Mouse (Mus musculus) megakaryocyte, embryonic 14.5 days (primary cell): ENCODE data around the gene Gm9837. TPM values are rescaled to one million over a fixed set of nuclear protein-coding genes. Genes with fewer than 3 reads are reported as not detected.

Experiments
- H3K27me3 ChIP-seq: replicated peaks from 2 replicates; pipeline ENCODE3; 2012; ENCODE audit warnings: inconsistent platforms
- H3K36me3 ChIP-seq: replicated peaks from 2 replicates; pipeline ENCODE3; 2012; ENCODE audit warnings: low read length, inconsistent platforms, mixed read lengths
- H3K4me1 ChIP-seq: 2 replicates; pipeline ENCODE4 v1.6.1; 2012; ENCODE audit warnings: inconsistent platforms
- H3K4me3 ChIP-seq: replicated peaks from 2 replicates; pipeline ENCODE3; 2012; ENCODE audit warnings: moderate library complexity, mild to moderate bottlenecking, inconsistent platforms
- H3K9me3 ChIP-seq: 2 replicates; pipeline ENCODE4 v1.6.1; 2012; ENCODE audit warnings: inconsistent platforms
- FLI1 ChIP-seq: IDR thresholded peaks from 2 replicates; pipeline ENCODE4 v1.6.1; 2012; ENCODE audit warnings: low read length, inconsistent platforms, mixed read lengths
- GATA1 ChIP-seq: IDR thresholded peaks from 3 replicates; pipeline ENCODE4 v1.6.1; 2012; ENCODE audit warnings: mixed read lengths, low read length, inconsistent platforms, borderline replicate concordance
- polyA plus RNA-seq: library from polyadenylated mRNA; stranded (reverse); fragments of >175 nt; gene quantifications from 2 replicates; pipeline ENCODE4 v1.2.3, GENCODE M21; 2012; ENCODE audit warnings: low replicate concordance; ENCODE audit not compliant: insufficient read depth

Gene Gm9837
- polyA plus RNA-seq, 1 experiment: not detected

DNA sequence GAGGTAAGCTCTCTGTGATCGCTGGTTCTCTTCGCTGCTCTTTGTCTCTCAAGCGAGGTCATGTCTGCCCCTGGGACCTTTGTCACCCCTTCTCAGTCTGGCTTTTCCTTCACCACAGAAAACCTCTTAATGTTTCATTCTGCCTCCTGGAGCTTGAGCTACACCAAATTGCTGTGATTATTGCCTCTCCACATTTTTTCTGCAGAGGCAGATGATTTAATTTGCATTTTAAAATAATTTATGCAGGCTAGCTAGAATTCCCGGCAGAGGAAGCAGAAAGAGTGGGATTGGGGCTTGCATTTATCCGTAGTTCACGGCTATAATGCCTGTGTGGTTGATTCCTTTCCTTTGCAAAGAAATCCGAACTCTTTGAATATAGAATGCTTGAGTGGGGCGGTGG is 5.3 kb upstream of the Gm9837 start:
- H3K9me3 ChIP-seq: peaks cover 19% of the 10 kb centered on the region
- TF ChIP-seq GATA1: no peak
- TF ChIP-seq FLI1: no peak
- H3K4me3 ChIP-seq: no peak overlapping the region
- H3K36me3 ChIP-seq: no peaks in the 10 kb centered on the region
- peaks cover 41% of the 10 kb centered on the region for H3K4me1 ChIP-seq
- H3K27me3 ChIP-seq: peaks cover 86% of the 10 kb centered on the region

DNA sequence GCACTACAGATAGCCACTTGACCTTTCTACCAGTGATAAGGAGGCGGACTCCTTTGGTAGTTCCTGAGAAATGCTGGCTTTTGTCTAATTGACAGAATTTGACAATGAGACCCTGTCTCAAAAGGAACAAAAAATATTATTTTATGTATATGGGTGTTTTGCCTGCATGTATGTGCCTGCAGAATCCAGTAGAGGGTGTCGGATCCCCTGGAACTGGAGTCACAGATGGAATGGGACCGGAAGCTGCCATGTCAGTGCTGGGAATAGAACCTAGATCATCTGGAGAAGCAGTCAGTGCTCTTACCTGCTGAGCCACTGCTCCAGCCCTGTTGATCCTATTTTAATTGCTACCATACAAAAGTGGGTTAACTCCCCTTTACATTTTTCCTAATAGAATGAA is 2.4 kb upstream of the Gm9837 start:
- TF ChIP-seq FLI1 (no peak), GATA1 (no peak)
- H3K4me3 ChIP-seq: no peak overlapping the region
- H3K36me3 ChIP-seq: no peaks in the 10 kb centered on the region
- peaks cover 33% of the 10 kb centered on the region for H3K4me1 ChIP-seq
- peaks cover 5% of the 10 kb centered on the region for H3K9me3 ChIP-seq
- peaks cover 79% of the 10 kb centered on the region for H3K27me3 ChIP-seq

DNA sequence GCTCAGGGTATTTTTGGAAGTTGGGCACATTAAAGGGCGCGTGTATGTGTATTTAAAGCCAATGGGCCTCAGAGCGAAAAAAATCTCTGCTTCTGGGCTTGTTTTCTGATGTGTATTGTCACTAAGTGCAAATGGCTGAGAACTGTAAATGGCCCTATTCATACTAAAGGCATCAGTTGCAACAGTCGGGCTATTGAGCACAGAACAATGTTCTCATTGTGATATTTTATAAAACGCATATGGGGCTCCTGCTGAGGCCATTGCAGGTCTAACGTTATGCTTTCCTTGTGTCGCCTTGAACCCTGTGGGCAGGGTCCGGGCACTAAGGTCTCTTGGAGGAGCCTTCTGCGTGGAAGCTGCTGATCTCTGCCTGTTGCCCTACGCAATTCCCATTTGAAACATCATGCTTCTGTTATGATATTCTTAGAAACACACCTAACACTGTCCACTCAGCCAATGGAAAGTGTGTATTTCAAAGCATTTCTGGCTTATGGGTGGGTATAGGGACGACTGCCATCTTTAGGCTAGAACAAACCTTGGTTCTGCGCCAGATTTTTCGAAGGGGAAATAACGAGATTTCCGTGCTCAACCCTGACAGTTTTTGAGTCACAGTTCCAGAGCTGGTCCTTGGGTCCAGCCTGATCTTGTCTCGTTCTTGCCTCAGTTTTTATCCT is 848 bp downstream of the Gm9837 start:
- H3K4me1 ChIP-seq: peaks cover 33% of the 10 kb centered on the region
- H3K36me3 ChIP-seq: no peaks in the 10 kb centered on the region
- H3K4me3 ChIP-seq: no peak overlapping the region
- H3K27me3 ChIP-seq: peaks cover 83% of the 10 kb centered on the region
- no peak for TF ChIP-seq GATA1
- TF ChIP-seq FLI1: no peak
- H3K9me3 ChIP-seq: peaks cover 10% of the 10 kb centered on the region

- peaks cover 91% of the 10 kb centered on the region for H3K27me3 ChIP-seq
- TF ChIP-seq GATA1: no peak
- TF ChIP-seq FLI1: no peak
- no peaks in the 10 kb centered on the region for H3K36me3 ChIP-seq
- peaks cover 5% of the 10 kb centered on the region for H3K9me3 ChIP-seq
- peaks cover 44% of the 10 kb centered on the region for H3K4me1 ChIP-seq
- H3K4me3 ChIP-seq: peak overlapping the region; percentile 85
Measured at GRCm38 (mm10) chr11:53466231-53466971, 3.9 kb downstream of the Gm9837 start.

GRCm38 (mm10) chr11:53463551-53464424 is 6.5 kb downstream of the Gm9837 start:
- Histone ChIP-seq H3K4me1 (peaks cover 25% of the 10 kb centered on the region), H3K4me3 (peak overlapping the region; percentile 87), H3K36me3 (no peaks in the 10 kb centered on the region), H3K27me3 (peaks cover 85% of the 10 kb centered on the region), H3K9me3 (peaks cover 10% of the 10 kb centered on the region)
- TF ChIP-seq FLI1: no peak
- TF ChIP-seq GATA1: no peak

GRCm38 (mm10) chr11:53461727-53462126 is 8.6 kb downstream of the Gm9837 start:
- TF ChIP-seq FLI1 (no peak), GATA1 (no peak)
- Histone ChIP-seq H3K4me1 (peaks cover 33% of the 10 kb centered on the region), H3K4me3 (no peak overlapping the region), H3K9me3 (peaks cover 15% of the 10 kb centered on the region), H3K36me3 (no peaks in the 10 kb centered on the region), H3K27me3 (peaks cover 90% of the 10 kb centered on the region)

DNA sequence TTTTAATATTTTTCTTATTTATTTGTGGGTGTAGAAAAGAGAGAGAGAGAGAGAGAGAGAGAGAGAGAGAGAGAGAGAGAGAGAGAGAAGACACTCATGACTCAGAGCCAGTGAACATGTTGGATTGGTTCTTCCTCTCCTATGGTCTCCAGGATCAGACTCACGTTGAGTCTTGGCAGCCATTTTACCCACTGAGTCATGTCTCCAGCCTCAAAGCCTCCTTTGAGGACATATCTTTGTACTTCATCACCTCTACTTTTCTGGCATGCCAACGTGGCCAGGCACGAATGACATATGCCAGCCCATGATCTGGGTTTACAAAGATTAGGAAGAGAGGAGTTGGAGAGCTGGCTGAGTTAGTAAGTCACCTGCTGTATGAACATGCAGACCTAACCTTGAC is 10.1 kb downstream of the Gm9837 start:
- H3K27me3 ChIP-seq: peaks cover 88% of the 10 kb centered on the region
- no peaks in the 10 kb centered on the region for H3K36me3 ChIP-seq
- H3K9me3 ChIP-seq: peaks cover 15% of the 10 kb centered on the region
- H3K4me3 ChIP-seq: no peak overlapping the region
- no peak for TF ChIP-seq GATA1
- TF ChIP-seq FLI1: no peak
- peaks cover 30% of the 10 kb centered on the region for H3K4me1 ChIP-seq

DNA sequence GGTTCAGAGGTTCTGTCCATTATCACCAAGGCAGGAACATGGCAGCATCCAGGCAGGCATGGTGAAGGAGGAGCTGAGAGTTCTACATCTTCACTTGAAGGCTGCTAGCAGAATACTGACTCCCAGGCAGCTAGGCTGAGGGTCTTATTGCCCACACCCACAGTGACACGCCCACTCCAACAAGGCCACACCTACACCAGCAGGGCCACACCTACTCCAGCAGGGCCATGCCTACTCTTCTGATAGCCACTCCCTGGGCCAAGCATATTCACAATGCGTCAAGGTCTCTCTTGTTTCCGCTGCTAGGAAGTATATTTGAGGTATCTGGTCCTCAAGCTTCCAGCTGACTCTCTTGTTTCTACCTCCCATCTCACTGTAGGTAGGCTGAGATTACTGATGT is 11.3 kb downstream of the Gm9837 start:
- no peak overlapping the region for H3K4me3 ChIP-seq
- H3K4me1 ChIP-seq: peaks cover 29% of the 10 kb centered on the region
- H3K36me3 ChIP-seq: no peaks in the 10 kb centered on the region
- peaks cover 10% of the 10 kb centered on the region for H3K9me3 ChIP-seq
- TF ChIP-seq FLI1 (no peak), GATA1 (no peak)
- peaks cover 85% of the 10 kb centered on the region for H3K27me3 ChIP-seq

- peaks cover 23% of the 10 kb centered on the region for H3K4me1 ChIP-seq
- TF ChIP-seq FLI1 (no peak), GATA1 (no peak)
- peaks cover 80% of the 10 kb centered on the region for H3K27me3 ChIP-seq
- peaks cover 10% of the 10 kb centered on the region; the same call in 1 of the 2 replicates for H3K9me3 ChIP-seq
- no peaks in the 10 kb centered on the region for H3K36me3 ChIP-seq
- H3K4me3 ChIP-seq: peak overlapping the region; percentile 93
Measured at GRCm38 (mm10) chr11:53457372-53457954, 12.8 kb downstream of the Gm9837 start.
